Mouse (Mus musculus) MEL (cell line): ENCODE data around the gene Tmem109. TPM values are rescaled to one million over a fixed set of nuclear protein-coding genes. Genes with fewer than 3 reads are reported as not detected.

ENCODE experiments used
- DNase-seq: peaks from one replicate; pipeline ENCODE4 v3.0.0; 2011; ENCODE audit warnings: low read depth, low spot score
- H3K27ac ChIP-seq: 2 replicates; pipeline ENCODE4 v1.5.1; 2012; ENCODE audit warnings: low read depth, mild to moderate bottlenecking, control low read depth, low read length, moderate library complexity; ENCODE audit not compliant: control insufficient read depth
- H3K27me3 ChIP-seq, 2 experiments: fragments of 150-350 bp in 1 of 2; sonication (generic) in 1 of 2; 2 replicates each; pipeline ENCODE4 v1.6.1; 2012; ENCODE audit warnings: low read length in 2 of 2, mild to moderate bottlenecking in 2 of 2, improper control_type of control experiment in 1 of 2, moderate library complexity in 1 of 2; ENCODE audit not compliant: insufficient read depth in 2 of 2, control insufficient read depth in 1 of 2
- H3K36me3 ChIP-seq, 2 experiments: 2 replicates each; pipeline ENCODE4 v1.6.1; 2012 to 2014; ENCODE audit warnings: low read length in 2 of 2, improper control_type of control experiment in 1 of 2, inconsistent platforms in 1 of 2, mild to moderate bottlenecking in 1 of 2; ENCODE audit not compliant: insufficient read depth in 2 of 2, control insufficient read depth in 1 of 2
- H3K4me1 ChIP-seq, 2 experiments: fragments of 150-350 bp in 1 of 2; sonication (generic) in 1 of 2; 2 replicates each; pipeline ENCODE4 v1.6.1; 2012; ENCODE audit warnings: low read length in 2 of 2, improper control_type of control experiment in 1 of 2, mild to moderate bottlenecking in 1 of 2; ENCODE audit not compliant: insufficient read depth in 2 of 2, control insufficient read depth in 1 of 2
- H3K4me3 ChIP-seq, 2 experiments: fragments of 150-350 bp in 1 of 2; sonication (generic) in 1 of 2; 2 replicates each; pipeline ENCODE4 v1.5.1; 2012; ENCODE audit warnings: low read depth in 2 of 2, low read length in 2 of 2, mild to moderate bottlenecking in 2 of 2, moderate library complexity in 2 of 2, control low read depth in 1 of 2, improper control_type of control experiment in 1 of 2; ENCODE audit not compliant: control insufficient read depth in 1 of 2, insufficient read depth in 1 of 2
- H3K79me2 ChIP-seq: 2 replicates; pipeline ENCODE4 v1.6.1; 2012; ENCODE audit warnings: mild to moderate bottlenecking, low read length, moderate library complexity; ENCODE audit not compliant: control insufficient read depth, poor library complexity, insufficient read depth
- H3K9ac ChIP-seq: 2 replicates; pipeline ENCODE4 v1.6.1; 2012; ENCODE audit warnings: low read depth, mild to moderate bottlenecking, control low read depth, low read length, moderate library complexity; ENCODE audit not compliant: control insufficient read depth, poor library complexity, severe bottlenecking
- H3K9me3 ChIP-seq: fragments of 150-350 bp; sonication (generic); replicated peaks from 2 replicates; pipeline ENCODE4 v1.6.1; 2012; ENCODE audit warnings: mild to moderate bottlenecking, low read length, improper control_type of control experiment, moderate library complexity; ENCODE audit not compliant: insufficient read depth
- BHLHE40 ChIP-seq: IDR thresholded peaks from 2 replicates; pipeline ENCODE4 v1.6.1; 2012; ENCODE audit warnings: low read depth, mild to moderate bottlenecking, inconsistent platforms, low read length, improper control_type of control experiment, borderline replicate concordance
- CHD2 ChIP-seq: IDR thresholded peaks from 2 replicates; pipeline ENCODE4 v1.6.1; 2011; ENCODE audit warnings: low read length, improper control_type of control experiment
- CTCF ChIP-seq, 3 experiments: IDR thresholded peaks in 2 of 3; conservative IDR thresholded peaks in 1 of 3; 2 replicates each; pipeline ENCODE4 v1.5.1; 2011 to 2012; ENCODE audit warnings: low read length in 3 of 3, low read depth in 2 of 3, mild to moderate bottlenecking in 2 of 3, improper control_type of control experiment in 1 of 3, inconsistent platforms in 1 of 3, mixed read lengths in 1 of 3, moderate library complexity in 1 of 3; ENCODE audit not compliant: control insufficient read depth in 1 of 3, insufficient read depth in 1 of 3, poor library complexity in 1 of 3, severe bottlenecking in 1 of 3
- E2F4 ChIP-seq: IDR thresholded peaks from 2 replicates; pipeline ENCODE4 v1.6.1; 2011; ENCODE audit warnings: low read depth, low read length, improper control_type of control experiment, borderline replicate concordance
- EP300 ChIP-seq, 2 experiments: IDR thresholded peaks; 2 replicates each; pipeline ENCODE4 v1.6.1; 2011; ENCODE audit warnings: improper control_type of control experiment in 2 of 2, low read length in 2 of 2, low read depth in 1 of 2, mild to moderate bottlenecking in 1 of 2
- JUND ChIP-seq: IDR thresholded peaks from 2 replicates; pipeline ENCODE4 v1.6.1; 2011; ENCODE audit warnings: low read depth, mild to moderate bottlenecking, improper control_type of control experiment, low read length
- KAT2A ChIP-seq: conservative IDR thresholded peaks from 2 replicates; pipeline ENCODE4 v1.6.1; 2012; ENCODE audit warnings: low read depth, low read length, improper control_type of control experiment, inconsistent platforms
- MAFK ChIP-seq: IDR thresholded peaks from 2 replicates; pipeline ENCODE4 v1.6.1; 2011; ENCODE audit warnings: low read depth, mild to moderate bottlenecking, low read length, improper control_type of control experiment, borderline replicate concordance
- MAX ChIP-seq: IDR thresholded peaks from 2 replicates; pipeline ENCODE4 v1.6.1; 2011; ENCODE audit warnings: low read length, improper control_type of control experiment
- MAZ ChIP-seq: IDR thresholded peaks from 2 replicates; pipeline ENCODE4 v1.6.1; 2012; ENCODE audit warnings: low read depth, mild to moderate bottlenecking, inconsistent platforms, low read length, improper control_type of control experiment
- MEF2A ChIP-seq: IDR thresholded peaks from 2 replicates; pipeline ENCODE4 v1.6.1; 2014; ENCODE audit warnings: low read depth, mild to moderate bottlenecking, inconsistent platforms, low read length, improper control_type of control experiment; ENCODE audit not compliant: poor library complexity, insufficient replicate concordance, severe bottlenecking; ENCODE audit errors: extremely low read depth
- MXI1 ChIP-seq: IDR thresholded peaks from 2 replicates; pipeline ENCODE4 v1.6.1; 2011; ENCODE audit warnings: mild to moderate bottlenecking, low read depth, low read length, improper control_type of control experiment
- MYB ChIP-seq: IDR thresholded peaks from 2 replicates; pipeline ENCODE4 v1.6.1; 2011; ENCODE audit warnings: mild to moderate bottlenecking, low read depth, low read length, improper control_type of control experiment
- NELFE ChIP-seq: IDR thresholded peaks from 2 replicates; pipeline ENCODE4 v1.6.1; 2011; ENCODE audit warnings: low read depth, low read length, improper control_type of control experiment
- NRF1 ChIP-seq: IDR thresholded peaks from 2 replicates; pipeline ENCODE4 v1.6.1; 2014; ENCODE audit warnings: low read depth, mild to moderate bottlenecking, inconsistent platforms, low read length, improper control_type of control experiment, moderate library complexity; ENCODE audit not compliant: poor library complexity, insufficient read depth, severe bottlenecking
- POLR2AphosphoS5 ChIP-seq: IDR thresholded peaks from 2 replicates; pipeline ENCODE4 v1.6.1; 2012; ENCODE audit warnings: low read depth, borderline replicate concordance, mild to moderate bottlenecking, inconsistent platforms, low read length, moderate library complexity, mixed read lengths
- SIN3A ChIP-seq: IDR thresholded peaks from 2 replicates; pipeline ENCODE4 v1.6.1; 2012; ENCODE audit warnings: low read length, improper control_type of control experiment, inconsistent platforms
- SMC3 ChIP-seq: IDR thresholded peaks from 2 replicates; pipeline ENCODE4 v1.6.1; 2011; ENCODE audit warnings: low read depth, low read length, improper control_type of control experiment
- TAL1 ChIP-seq: IDR thresholded peaks from 2 replicates; pipeline ENCODE4 v1.6.1; 2012; ENCODE audit warnings: mild to moderate bottlenecking, inconsistent platforms, low read length, moderate library complexity, mixed read lengths
- TBP ChIP-seq: IDR thresholded peaks from 2 replicates; pipeline ENCODE4 v1.8.0; 2011; ENCODE audit warnings: low read depth, low read length, improper control_type of control experiment
- TCF12 ChIP-seq: IDR thresholded peaks from 2 replicates; pipeline ENCODE4 v1.6.1; 2014; ENCODE audit warnings: low read depth, mild to moderate bottlenecking, inconsistent platforms, low read length, improper control_type of control experiment, moderate library complexity
- UBTF ChIP-seq: IDR thresholded peaks from 2 replicates; pipeline ENCODE4 v1.6.1; 2012; ENCODE audit warnings: low read depth, mild to moderate bottlenecking, inconsistent platforms, low read length, improper control_type of control experiment, moderate library complexity, borderline replicate concordance; ENCODE audit not compliant: insufficient read depth
- USF1 ChIP-seq: IDR thresholded peaks from 2 replicates; pipeline ENCODE4 v1.6.1; 2014; ENCODE audit warnings: low read depth, mild to moderate bottlenecking, inconsistent platforms, low read length, improper control_type of control experiment, moderate library complexity
- ZNF384 ChIP-seq: IDR thresholded peaks from 2 replicates; pipeline ENCODE4 v1.6.1; 2012; ENCODE audit warnings: low read depth, mild to moderate bottlenecking, inconsistent platforms, low read length, improper control_type of control experiment
- polyA plus RNA-seq, 2 experiments: library from polyadenylated mRNA; stranded (reverse) in 1 of 2; unstranded in 1 of 2; fragments of >175 nt in 1 of 2; fragments of >200 nt in 1 of 2; gene quantifications; 2 replicates each; pipeline versions ENCODE4 v1.2.1 to v1.2.4; 2012; ENCODE audit warnings: low replicate concordance in 2 of 2, low read depth in 1 of 2; ENCODE audit not compliant: insufficient read length in 2 of 2, insufficient read depth in 1 of 2, missing spikeins in 1 of 2
- total RNA-seq: library from RNA; depleted of rRNA; stranded (reverse); fragments of 300-350 nt; gene quantifications from 2 replicates; pipeline ENCODE4 v1.2.3, GENCODE M21; 2012

Tmem109 gene
- total and polyA plus RNA-seq, 3 experiments = 30.4 to 42.4 TPM; not detected in 1

DNA sequence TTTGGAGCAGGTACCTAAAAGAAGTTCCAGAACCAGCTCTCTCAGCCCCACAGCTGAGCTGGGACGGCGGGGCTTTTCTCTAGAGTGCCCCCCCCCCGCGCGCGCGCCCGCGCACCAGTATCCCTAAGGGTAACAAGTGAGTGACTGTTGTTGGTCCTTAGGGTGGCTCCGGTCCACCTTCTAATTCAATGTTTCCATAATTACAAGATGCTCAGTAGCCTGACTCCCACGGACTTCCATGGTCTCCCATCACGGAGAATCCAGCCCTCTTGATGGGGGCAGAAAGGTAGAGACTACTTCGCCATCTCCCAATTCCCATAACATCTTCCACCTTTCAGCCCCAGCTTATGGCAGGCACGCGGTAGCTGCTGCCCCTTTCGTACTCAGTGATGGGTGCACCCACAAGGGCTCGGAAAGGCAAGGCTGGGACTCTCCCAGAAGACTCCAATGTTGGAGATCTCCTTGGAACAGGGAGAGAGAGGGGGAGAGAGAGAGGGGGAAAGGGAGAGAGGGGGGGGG, 13.1 kb downstream of the Tmem109 start:
- Histone ChIP-seq H3K79me2 (no peaks in the 10 kb centered on the region), H3K27ac (no peak overlapping the region), H3K4me1 (no peaks in the 10 kb centered on the region), H3K9me3 (no peaks in the 10 kb centered on the region), H3K4me3 (no peak overlapping the region), H3K9ac (no peak overlapping the region), H3K27me3 (peaks cover 0 to 1% of the 10 kb centered on the region in 2 experiments; a peak in 3 of 4 replicates), H3K36me3 (no peaks in the 10 kb centered on the region; a peak in 1 of 4 replicates)
- no peak for DNase-seq
- TF ChIP-seq TAL1 = no peak
- TF ChIP-seq TBP = no peak
- no peak for TF ChIP-seq MAX
- no peak for TF ChIP-seq CTCF (IDR thresholded peaks at IDR 0.05 in 2 of 3, conservative IDR thresholded peaks at IDR 0.05 in 1 of 3; ENCODE audit: control insufficient read depth in 1 of 3, insufficient read depth in 1 of 3, low read depth in 2 of 3, low read length in 3 of 3, poor library complexity in 1 of 3, severe bottlenecking in 1 of 3)
- TF ChIP-seq ZNF384 = no peak
- no peak for TF ChIP-seq SIN3A
- no peak for TF ChIP-seq MXI1
- no peak for TF ChIP-seq MEF2A
- TF ChIP-seq CHD2 = no peak
- TF ChIP-seq MAZ = no peak
- no peak for TF ChIP-seq USF1
- no peak for TF ChIP-seq POLR2AphosphoS5
- no peak for TF ChIP-seq UBTF
- no peak for TF ChIP-seq NRF1
- TF ChIP-seq, all 39 proteins: peak for 0

- H3K4me3 ChIP-seq = no peak overlapping the region
- peaks cover 0 to 1% of the 10 kb centered on the region in 2 experiments; a peak in 3 of 4 replicates for H3K27me3 ChIP-seq
- DNase-seq = no peak
- no peak overlapping the region for H3K27ac ChIP-seq
- H3K9ac ChIP-seq = no peak overlapping the region
- no peaks in the 10 kb centered on the region; a peak in 1 of 4 replicates for H3K36me3 ChIP-seq
- no peak for TF ChIP-seq NELFE
- no peak for TF ChIP-seq SIN3A
- TF ChIP-seq BHLHE40 = no peak
- no peak for TF ChIP-seq MAZ
- TF ChIP-seq MYB = no peak
- no peak for TF ChIP-seq MAFK
- no peak for TF ChIP-seq KAT2A
- TF ChIP-seq POLR2AphosphoS5 = no peak
- no peak for TF ChIP-seq CHD2
- no peak for TF ChIP-seq MXI1
- no peak for TF ChIP-seq SMC3
- TF ChIP-seq NRF1 = no peak
- TF ChIP-seq ZNF384 = no peak
- no peak for TF ChIP-seq TBP
- no peak for TF ChIP-seq TCF12
- no peak for TF ChIP-seq EP300 (IDR thresholded peaks at IDR 0.05; ENCODE audit: low read depth in 1 of 2, low read length in 2 of 2)
- TF ChIP-seq JUND = no peak
- TF ChIP-seq E2F4 = no peak
- TF ChIP-seq, all 39 proteins: peak for 0
- Histone ChIP-seq H3K9me3 (no peaks in the 10 kb centered on the region), H3K79me2 (no peaks in the 10 kb centered on the region), H3K4me1 (no peaks in the 10 kb centered on the region)
Measured at GRCm38 (mm10) chr19:10867946-10868622, 13.7 kb downstream of the Tmem109 start.
